Mouse (Mus musculus): ENCODE data around the gene Tekt2. TPM values are rescaled to one million over a fixed set of nuclear protein-coding genes. Genes with fewer than 3 reads are reported as not detected.

Tekt2 gene
- polyA plus RNA-seq, 1 experiment from 2014 or later: 10.0 TPM

Other genes with a start within 250 kb of the Tekt2 start
- 55.9 and 56.0 TPM in 2 replicates for gene Lsm10, start 229.1 kb downstream of the Tekt2 start, polyA plus RNA-seq (2015; fragmentation: Nextera tagmentation; extraction: Ambion mirVana)
- gene Stk40, start 221.7 kb downstream of the Tekt2 start, polyA plus RNA-seq (2015; fragmentation: Nextera tagmentation; extraction: Ambion mirVana): 34.2 and 36.1 TPM in 2 replicates
- 7.9 and 8.1 TPM in 2 replicates for gene Eva1b, start 177.9 kb downstream of the Tekt2 start, polyA plus RNA-seq (2015; fragmentation: Nextera tagmentation; extraction: Ambion mirVana)
- gene Sh3d21, start 162.2 kb downstream of the Tekt2 start, polyA plus RNA-seq (2015; fragmentation: Nextera tagmentation; extraction: Ambion mirVana): 0.39 and 0.41 TPM in 2 replicates
- gene Thrap3, start 122.9 kb downstream of the Tekt2 start, polyA plus RNA-seq (2015; fragmentation: Nextera tagmentation; extraction: Ambion mirVana): 194 and 202 TPM in 2 replicates
- gene Map7d1, start 69.3 kb downstream of the Tekt2 start, polyA plus RNA-seq (2015; fragmentation: Nextera tagmentation; extraction: Ambion mirVana): 53.5 and 58.2 TPM in 2 replicates
- gene Trappc3, start 63.4 kb downstream of the Tekt2 start, polyA plus RNA-seq (2015; fragmentation: Nextera tagmentation; extraction: Ambion mirVana): 141 and 143 TPM in 2 replicates
- 0.96 and 1.4 TPM in 2 replicates for gene Col8a2, start 38.9 kb downstream of the Tekt2 start, polyA plus RNA-seq (2015; fragmentation: Nextera tagmentation; extraction: Ambion mirVana)
- gene Adprhl2, start 4.0 kb downstream of the Tekt2 start, polyA plus RNA-seq (2015; fragmentation: Nextera tagmentation; extraction: Ambion mirVana): 70.9 and 81.6 TPM in 2 replicates
- 17.2 and 17.6 TPM in 2 replicates for gene Ago3, start 103.9 kb upstream of the Tekt2 start, polyA plus RNA-seq (2015; fragmentation: Nextera tagmentation; extraction: Ambion mirVana)
- gene Ago1, start 142.9 kb upstream of the Tekt2 start, polyA plus RNA-seq (2015; fragmentation: Nextera tagmentation; extraction: Ambion mirVana): 18.5 and 21.9 TPM in 2 replicates
- gene Ago4, start 207.8 kb upstream of the Tekt2 start, polyA plus RNA-seq (2015; fragmentation: Nextera tagmentation; extraction: Ambion mirVana): 5.8 and 6.4 TPM in 2 replicates
- 41.9 and 43.3 TPM in 2 replicates for gene Clspn, start 231.2 kb upstream of the Tekt2 start, polyA plus RNA-seq (2015; fragmentation: Nextera tagmentation; extraction: Ambion mirVana)